Mouse (Mus musculus) testis, adult 2 months (tissue): ENCODE results near the gene Gm20517. TPM values are rescaled to one million over a fixed set of nuclear protein-coding genes. Genes with fewer than 3 reads are reported as not detected.

Experiments used
- H3K27ac ChIP-seq: fragments of 200-500 bp; 2 replicates; pipeline ENCODE4 v1.5.1; 2012; ENCODE audit warnings: low read depth, low read length; ENCODE audit not compliant: control insufficient read depth, insufficient read depth
- H3K27me3 ChIP-seq: fragments of 200-500 bp; 2 replicates; pipeline ENCODE4 v1.6.1; 2012; ENCODE audit warnings: mild to moderate bottlenecking, low read length, moderate library complexity; ENCODE audit not compliant: control insufficient read depth, insufficient read depth
- H3K36me3 ChIP-seq: fragments of 200-500 bp; 2 replicates; pipeline ENCODE4 v1.6.1; 2012; ENCODE audit warnings: mild to moderate bottlenecking, low read length; ENCODE audit not compliant: control insufficient read depth, insufficient read depth
- H3K4me1 ChIP-seq: fragments of 200-500 bp; 2 replicates; pipeline ENCODE4 v1.6.1; 2012; ENCODE audit warnings: low read length; ENCODE audit not compliant: control insufficient read depth, insufficient read depth
- H3K4me3 ChIP-seq: fragments of 200-500 bp; 2 replicates; pipeline ENCODE4 v1.5.1; 2012; ENCODE audit warnings: low read depth, mild to moderate bottlenecking, low read length, moderate library complexity, mixed read lengths; ENCODE audit not compliant: control insufficient read depth
- CTCF ChIP-seq: fragments of 200-500 bp; IDR thresholded peaks from 2 replicates; pipeline ENCODE4 v1.5.1; 2012; ENCODE audit warnings: low read depth, mild to moderate bottlenecking, inconsistent platforms, low read length, moderate library complexity; ENCODE audit not compliant: control insufficient read depth, insufficient read depth, insufficient replicate concordance
- POLR2A ChIP-seq: fragments of 200-500 bp; IDR thresholded peaks from 2 replicates; pipeline ENCODE4 v1.6.1; 2012; ENCODE audit warnings: low read depth, mild to moderate bottlenecking, inconsistent platforms, low read length, moderate library complexity; ENCODE audit not compliant: control insufficient read depth
- polyA plus RNA-seq: library from polyadenylated mRNA; depleted of rRNA; stranded (reverse); fragments of >200 nt; gene quantifications from 2 replicates; pipeline ENCODE4 v1.2.3, GENCODE M21; 2012

Gm20517 gene
- polyA plus RNA-seq, 1 experiment, result 20.6 TPM

DNA sequence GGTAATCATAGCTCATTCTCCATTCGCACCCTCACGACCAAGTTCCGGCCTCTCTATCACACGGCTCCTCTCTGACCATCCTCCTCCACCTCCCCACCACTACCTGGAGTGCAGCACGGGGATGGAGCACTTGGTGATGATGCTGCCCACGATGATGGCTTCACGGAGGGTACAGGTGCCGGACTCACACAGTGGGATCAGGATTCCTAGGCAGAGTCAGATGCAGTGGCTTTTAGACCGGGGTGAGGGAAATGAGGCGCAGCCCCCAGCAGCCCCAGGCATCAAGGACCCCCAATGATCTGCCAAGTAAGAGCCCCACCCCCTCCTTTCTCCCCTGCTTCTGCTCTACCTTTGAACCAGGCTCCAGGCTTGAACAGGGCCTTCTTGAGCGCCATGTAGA, 9.1 kb upstream of the Gm20517 start:
- peaks cover 7% of the 10 kb centered on the region for H3K36me3 ChIP-seq
- TF ChIP-seq CTCF, result no peak

GRCm38 (mm10) chr17:47606220-47606619, 5.2 kb upstream of the Gm20517 start:
- H3K27ac ChIP-seq, result no peak overlapping the region
- peaks cover 7% of the 10 kb centered on the region for H3K36me3 ChIP-seq
- no peaks in the 10 kb centered on the region for H3K27me3 ChIP-seq
- H3K4me3 ChIP-seq, result no peak overlapping the region
- peaks cover 2% of the 10 kb centered on the region; the same call in 1 of the 2 replicates for H3K4me1 ChIP-seq
- no peak for TF ChIP-seq POLR2A
- TF ChIP-seq CTCF, result no peak

More for the DNA sequence above, 9.1 kb upstream of the Gm20517 start:
- H3K4me1 ChIP-seq, result peaks cover 6% of the 10 kb centered on the region
- no peak overlapping the region for H3K4me3 ChIP-seq
- H3K27ac ChIP-seq, result no peak overlapping the region
- H3K27me3 ChIP-seq, result no peaks in the 10 kb centered on the region

DNA sequence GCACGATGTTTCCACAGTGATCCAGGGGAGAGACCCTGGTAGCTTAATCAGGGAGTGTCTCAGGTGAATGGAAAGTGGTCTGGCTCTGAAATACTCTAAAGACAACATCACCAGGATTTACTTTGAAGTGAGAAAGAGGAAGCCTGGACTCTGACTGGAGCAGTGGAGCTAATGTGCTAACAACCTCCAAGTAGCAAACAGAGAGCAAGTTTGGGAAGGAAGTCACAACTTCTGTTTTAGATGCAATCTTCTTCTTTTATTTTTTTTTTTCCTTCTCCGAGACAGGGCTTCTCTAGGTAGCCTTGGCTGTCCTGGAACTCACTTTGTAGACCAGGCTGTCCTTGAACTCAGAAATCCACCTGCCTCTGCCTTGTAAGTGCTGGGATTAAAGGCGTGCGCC, 2.2 kb upstream of the Gm20517 start:
- Histone ChIP-seq H3K4me3 (no peak overlapping the region), H3K4me1 (peaks cover 5% of the 10 kb centered on the region), H3K27ac (no peak overlapping the region), H3K36me3 (peaks cover 4% of the 10 kb centered on the region), H3K27me3 (no peaks in the 10 kb centered on the region)
- TF ChIP-seq POLR2A (no peak), CTCF (no peak)

- H3K27ac ChIP-seq, result peak overlapping the region; percentile 76
- no peak for TF ChIP-seq POLR2A
- TF ChIP-seq CTCF, result no peak
- H3K4me3 ChIP-seq, result peak overlapping the region; percentile 98
- no peaks in the 10 kb centered on the region for H3K27me3 ChIP-seq
- H3K4me1 ChIP-seq, result peaks cover 5% of the 10 kb centered on the region
- peaks cover 2% of the 10 kb centered on the region for H3K36me3 ChIP-seq
Measured at GRCm38 (mm10) chr17:47611661-47611982, 233 bp downstream of the Gm20517 start.

- Histone ChIP-seq H3K4me1 (peaks cover 5% of the 10 kb centered on the region), H3K27me3 (no peaks in the 10 kb centered on the region), H3K36me3 (peaks cover 3% of the 10 kb centered on the region), H3K4me3 (no peak overlapping the region), H3K27ac (no peak overlapping the region)
- peak; percentile 54; the same call in 1 of the 2 replicates for TF ChIP-seq CTCF
- no peak for TF ChIP-seq POLR2A
Measured at GRCm38 (mm10) chr17:47614018-47614417, 2.6 kb downstream of the Gm20517 start.

- H3K36me3 ChIP-seq, result peaks cover 3% of the 10 kb centered on the region
Measured at GRCm38 (mm10) chr17:47616119-47616518, 4.7 kb downstream of the Gm20517 start.

DNA sequence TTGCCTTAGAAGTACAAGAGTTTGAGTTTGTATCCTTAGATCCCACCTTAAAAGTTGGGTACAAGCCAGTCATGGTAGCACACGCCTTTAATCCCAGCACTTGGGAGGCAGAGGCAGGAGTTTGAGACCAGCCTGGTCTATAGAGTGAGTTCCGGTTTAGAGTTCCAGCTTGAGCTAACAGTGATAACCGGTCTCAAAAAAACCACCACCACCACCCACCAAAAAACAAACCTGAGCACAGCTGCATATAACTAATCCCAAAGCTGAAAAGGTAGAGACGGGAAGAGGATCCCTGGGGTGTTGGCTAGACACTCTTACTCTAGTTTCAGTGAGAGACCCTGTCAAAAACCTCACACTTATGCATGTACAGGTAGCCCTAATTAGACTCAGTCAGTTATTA, 5.3 kb downstream of the Gm20517 start:
- no peaks in the 10 kb centered on the region for H3K27me3 ChIP-seq
- TF ChIP-seq CTCF (no peak), POLR2A (no peak)
- H3K4me3 ChIP-seq, result no peak overlapping the region
- H3K4me1 ChIP-seq, result peaks cover 3% of the 10 kb centered on the region
- no peak overlapping the region for H3K27ac ChIP-seq
- H3K36me3 ChIP-seq, result peaks cover 3% of the 10 kb centered on the region

More at GRCm38 (mm10) chr17:47616119-47616518, 4.7 kb downstream of the Gm20517 start:
- Histone ChIP-seq H3K27ac (no peak overlapping the region), H3K4me1 (peaks cover 3% of the 10 kb centered on the region), H3K27me3 (no peaks in the 10 kb centered on the region), H3K4me3 (no peak overlapping the region)
- TF ChIP-seq CTCF (no peak), POLR2A (no peak)

DNA sequence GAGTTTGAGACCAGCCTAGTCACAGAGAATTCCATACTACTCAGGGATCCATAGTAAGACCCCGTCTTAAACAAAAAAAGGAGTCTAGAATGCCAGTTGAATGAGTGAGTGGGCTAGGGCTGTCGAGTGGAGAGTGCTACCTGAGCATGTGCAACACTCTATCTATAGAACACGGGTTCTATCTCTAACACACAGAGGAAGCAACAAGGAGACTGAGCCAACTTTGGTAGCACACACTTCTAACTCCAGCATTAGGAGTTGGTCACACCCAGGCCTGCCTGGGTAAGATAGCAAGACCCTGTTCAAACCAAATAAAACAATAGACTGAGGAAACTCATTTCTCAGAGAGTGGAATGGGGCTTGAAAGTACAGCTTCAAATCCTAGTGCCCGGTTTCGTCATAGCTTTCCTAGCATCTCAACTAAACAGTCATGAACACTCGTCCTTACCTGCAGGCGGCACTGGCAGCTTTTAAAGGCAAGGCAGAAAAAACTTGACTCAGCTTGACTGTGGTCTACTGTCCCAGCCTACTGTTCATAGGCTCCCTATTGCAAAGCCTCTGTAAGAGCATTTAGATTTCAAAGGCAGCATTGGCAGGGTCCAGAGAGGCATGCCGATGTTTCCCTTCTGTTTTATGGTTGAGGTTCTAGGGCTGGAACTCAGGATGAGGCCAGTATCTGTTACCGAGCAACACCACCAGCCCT, 6.4 kb downstream of the Gm20517 start:
- Histone ChIP-seq H3K4me1 (no peaks in the 10 kb centered on the region; the same call in 1 of the 2 replicates), H3K27me3 (no peaks in the 10 kb centered on the region), H3K36me3 (peaks cover 3% of the 10 kb centered on the region), H3K4me3 (peak overlapping the region; percentile 12), H3K27ac (no peak overlapping the region)
- TF ChIP-seq POLR2A, result no peak
- no peak for TF ChIP-seq CTCF
